Mouse (Mus musculus) cortical plate, adult 2 months (tissue): Measurements from ENCODE around the gene Nprl3.

Experiments used
- CTCF ChIP-seq: fragments of 200-500 bp; IDR thresholded peaks from 2 replicates; pipeline ENCODE4 v1.5.1; 2011; ENCODE audit warnings: mild to moderate bottlenecking, control low read depth, low read length; ENCODE audit not compliant: insufficient read depth; ENCODE audit errors: extremely low read depth
- POLR2A ChIP-seq: fragments of 200-500 bp; IDR thresholded peaks from 2 replicates; pipeline ENCODE4 v1.6.1; 2011; ENCODE audit warnings: mild to moderate bottlenecking, low read length, control low read depth; ENCODE audit not compliant: insufficient read depth; ENCODE audit errors: extremely low read depth

- TF ChIP-seq CTCF: no peak
- no peak for TF ChIP-seq POLR2A
These were observed 13.1 kb upstream of the Nprl3 start for GRCm38 (mm10) chr11:32280646-32281045.
